Mouse (Mus musculus) megakaryocyte, embryonic 14.5 days (primary cell): ENCODE results near the gene Galnt2. TPM values are rescaled to one million over a fixed set of nuclear protein-coding genes. Genes with fewer than 3 reads are reported as not detected.

Experiments
- H3K27me3 ChIP-seq: replicated peaks from 2 replicates; pipeline ENCODE3; 2012; ENCODE audit warnings: inconsistent platforms
- H3K36me3 ChIP-seq: replicated peaks from 2 replicates; pipeline ENCODE3; 2012; ENCODE audit warnings: low read length, inconsistent platforms, mixed read lengths
- H3K4me1 ChIP-seq: 2 replicates; pipeline ENCODE4 v1.6.1; 2012; ENCODE audit warnings: inconsistent platforms
- H3K4me3 ChIP-seq: replicated peaks from 2 replicates; pipeline ENCODE3; 2012; ENCODE audit warnings: moderate library complexity, mild to moderate bottlenecking, inconsistent platforms
- H3K9me3 ChIP-seq: 2 replicates; pipeline ENCODE4 v1.6.1; 2012; ENCODE audit warnings: inconsistent platforms
- FLI1 ChIP-seq: IDR thresholded peaks from 2 replicates; pipeline ENCODE4 v1.6.1; 2012; ENCODE audit warnings: low read length, inconsistent platforms, mixed read lengths
- GATA1 ChIP-seq: IDR thresholded peaks from 3 replicates; pipeline ENCODE4 v1.6.1; 2012; ENCODE audit warnings: mixed read lengths, low read length, inconsistent platforms, borderline replicate concordance
- polyA plus RNA-seq: library from polyadenylated mRNA; stranded (reverse); fragments of >175 nt; gene quantifications from 2 replicates; pipeline ENCODE4 v1.2.3, GENCODE M21; 2012; ENCODE audit warnings: low replicate concordance; ENCODE audit not compliant: insufficient read depth

Galnt2 gene
- polyA plus RNA-seq, 1 experiment = 143 TPM

GRCm38 (mm10) chr8:124286461-124287124 is 55.4 kb downstream of the Galnt2 start:
- no peaks in the 10 kb centered on the region for H3K27me3 ChIP-seq
- TF ChIP-seq GATA1 (no peak), FLI1 (no peak)
- peak overlapping the region; percentile 59 for H3K4me3 ChIP-seq
- H3K36me3 ChIP-seq = peaks cover 97% of the 10 kb centered on the region
- no peaks in the 10 kb centered on the region for H3K9me3 ChIP-seq
- H3K4me1 ChIP-seq = peaks cover 100% of the 10 kb centered on the region

- peaks cover 97% of the 10 kb centered on the region for H3K36me3 ChIP-seq
- H3K4me3 ChIP-seq = peak overlapping the region; percentile 23
- H3K4me1 ChIP-seq = peaks cover 100% of the 10 kb centered on the region
- TF ChIP-seq FLI1 = no peak
- no peak for TF ChIP-seq GATA1
- H3K9me3 ChIP-seq = no peaks in the 10 kb centered on the region
- no peaks in the 10 kb centered on the region for H3K27me3 ChIP-seq
Observed at GRCm38 (mm10) chr8:124288215-124288864, 57.1 kb downstream of the Galnt2 start.

- no peak for TF ChIP-seq FLI1
- peaks cover 100% of the 10 kb centered on the region for H3K4me1 ChIP-seq
- peaks cover 89% of the 10 kb centered on the region for H3K36me3 ChIP-seq
- no peak overlapping the region for H3K4me3 ChIP-seq
- no peaks in the 10 kb centered on the region for H3K27me3 ChIP-seq
- H3K9me3 ChIP-seq = no peaks in the 10 kb centered on the region
Observed at GRCm38 (mm10) chr8:124289481-124290050, 58.4 kb downstream of the Galnt2 start.

- Histone ChIP-seq H3K27me3 (no peaks in the 10 kb centered on the region), H3K4me3 (peak overlapping the region; percentile 0), H3K9me3 (no peaks in the 10 kb centered on the region), H3K36me3 (peaks cover 87% of the 10 kb centered on the region), H3K4me1 (peaks cover 100% of the 10 kb centered on the region)
- no peak for TF ChIP-seq FLI1
- TF ChIP-seq GATA1 = no peak
Observed at GRCm38 (mm10) chr8:124290911-124291691, 59.9 kb downstream of the Galnt2 start.

GRCm38 (mm10) chr8:124291693-124292092 is 60.5 kb downstream of the Galnt2 start:
- TF ChIP-seq GATA1 (no peak), FLI1 (no peak)
- peaks cover 100% of the 10 kb centered on the region for H3K4me1 ChIP-seq
- no peaks in the 10 kb centered on the region for H3K27me3 ChIP-seq
- no peaks in the 10 kb centered on the region for H3K9me3 ChIP-seq
- H3K4me3 ChIP-seq = no peak overlapping the region
- H3K36me3 ChIP-seq = peaks cover 87% of the 10 kb centered on the region

- Histone ChIP-seq H3K4me3 (peak overlapping the region; percentile 35), H3K36me3 (peaks cover 87% of the 10 kb centered on the region), H3K9me3 (no peaks in the 10 kb centered on the region), H3K27me3 (no peaks in the 10 kb centered on the region), H3K4me1 (peaks cover 100% of the 10 kb centered on the region)
- no peak for TF ChIP-seq FLI1
- TF ChIP-seq GATA1 = no peak
Observed at GRCm38 (mm10) chr8:124292965-124293364, 61.8 kb downstream of the Galnt2 start.

- peaks cover 99% of the 10 kb centered on the region for H3K4me1 ChIP-seq
- H3K9me3 ChIP-seq = no peaks in the 10 kb centered on the region
- peaks cover 86% of the 10 kb centered on the region for H3K36me3 ChIP-seq
- peak overlapping the region; percentile 87 for H3K4me3 ChIP-seq
- no peak for TF ChIP-seq FLI1
- TF ChIP-seq GATA1 = no peak
- H3K27me3 ChIP-seq = no peaks in the 10 kb centered on the region
Observed at GRCm38 (mm10) chr8:124294425-124294824, 63.2 kb downstream of the Galnt2 start.

- H3K9me3 ChIP-seq = no peaks in the 10 kb centered on the region
- no peak for TF ChIP-seq GATA1
- no peak for TF ChIP-seq FLI1
- H3K27me3 ChIP-seq = no peaks in the 10 kb centered on the region
- peaks cover 89% of the 10 kb centered on the region for H3K36me3 ChIP-seq
- H3K4me3 ChIP-seq = peak overlapping the region; percentile 87
- peaks cover 99% of the 10 kb centered on the region for H3K4me1 ChIP-seq
Observed at GRCm38 (mm10) chr8:124294900-124295299, 63.7 kb downstream of the Galnt2 start.

GRCm38 (mm10) chr8:124295357-124295756 is 64.2 kb downstream of the Galnt2 start:
- no peaks in the 10 kb centered on the region for H3K9me3 ChIP-seq
- H3K36me3 ChIP-seq = peaks cover 90% of the 10 kb centered on the region
- H3K4me3 ChIP-seq = peak overlapping the region; percentile 87
- H3K27me3 ChIP-seq = no peaks in the 10 kb centered on the region
- TF ChIP-seq FLI1 = no peak
- TF ChIP-seq GATA1 = no peak
- peaks cover 99% of the 10 kb centered on the region for H3K4me1 ChIP-seq
